Mouse (Mus musculus) 3T3-L1 (cell line): Measurements from ENCODE around the gene Nbdy.

Experiments
- DNase-seq: peaks from one replicate; pipeline ENCODE4 v3.0.0-alpha.2; 2015; ENCODE audit warnings: low read depth, low spot score

Nbdy gene

DNA sequence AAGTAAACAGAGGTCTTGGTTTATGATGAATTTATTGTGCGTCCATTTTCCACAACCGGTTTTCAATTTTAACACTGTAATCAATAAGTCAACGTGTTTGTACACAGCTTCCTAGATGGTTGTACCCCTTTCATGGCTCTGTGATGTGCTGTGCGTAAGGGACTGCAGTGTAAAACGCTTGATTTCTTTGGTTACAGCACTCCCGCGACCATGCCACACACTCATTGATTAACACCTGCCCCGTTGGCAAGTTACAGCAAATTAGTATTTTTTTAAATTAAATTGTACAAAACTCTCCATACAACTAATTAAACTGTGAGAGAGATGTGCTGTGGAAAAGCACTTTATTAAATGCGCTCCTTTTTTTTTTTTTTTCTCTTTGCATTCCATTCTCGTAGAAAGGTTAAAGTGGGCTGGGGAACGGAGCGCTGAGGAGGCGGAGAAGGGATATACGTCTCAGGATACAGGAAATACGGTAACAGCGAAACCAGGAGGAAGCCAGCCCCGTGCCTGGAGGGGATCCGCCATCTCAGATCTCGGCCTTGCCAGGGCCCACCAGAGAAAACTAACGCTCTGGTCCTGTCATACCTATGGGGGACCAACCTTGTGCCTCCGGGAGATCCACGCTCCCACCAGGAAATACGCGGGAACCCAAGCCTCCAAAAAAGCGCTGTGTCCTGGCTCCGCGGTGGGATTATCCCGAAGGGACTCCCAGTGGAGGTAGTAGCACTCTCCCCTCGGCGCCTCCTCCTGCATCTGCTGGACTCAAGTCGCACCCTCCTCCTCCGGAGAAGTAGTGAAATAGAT is at the start of gene Nbdy:
Gene Nbdy, plus strand, starts transcription at position 481 of the 807 bp plus-strand sequence.
- DNase-seq: peak; percentile 80

GRCm38 (mm10) chrX:153695782-153696395 is 27.5 kb upstream of the Nbdy start, which contains the start of gene Kctd12b:
TSS of gene Kctd12b (minus strand) at chrX:153696391.
- DNase-seq: peak; percentile 11

GRCm38 (mm10) chrX:153700463-153700862 is 22.9 kb upstream of the Nbdy start:
- no peak for DNase-seq

- DNase-seq: peak; percentile 48
Measured at GRCm38 (mm10) chrX:153707735-153708134, 15.7 kb upstream of the Nbdy start.

DNA sequence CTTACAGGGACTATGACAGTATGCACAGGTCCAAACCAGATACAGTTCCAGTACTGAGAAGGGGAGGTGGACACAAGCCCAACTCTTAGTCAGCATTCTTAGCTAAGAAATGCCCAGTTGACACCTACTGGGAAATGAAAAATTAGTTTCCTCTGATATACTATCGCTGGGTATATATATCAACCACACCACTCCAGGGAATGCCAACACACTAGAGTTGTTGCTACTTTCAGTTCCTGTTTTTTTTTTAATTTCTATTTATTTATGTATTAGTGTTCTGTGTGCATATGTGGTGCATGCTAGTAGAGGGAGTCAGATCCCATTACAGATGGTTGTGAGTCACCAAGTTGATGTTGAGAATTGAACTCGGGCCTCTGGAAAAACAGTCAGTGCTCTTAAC is 6.7 kb upstream of the Nbdy start:
- no peak for DNase-seq

DNA sequence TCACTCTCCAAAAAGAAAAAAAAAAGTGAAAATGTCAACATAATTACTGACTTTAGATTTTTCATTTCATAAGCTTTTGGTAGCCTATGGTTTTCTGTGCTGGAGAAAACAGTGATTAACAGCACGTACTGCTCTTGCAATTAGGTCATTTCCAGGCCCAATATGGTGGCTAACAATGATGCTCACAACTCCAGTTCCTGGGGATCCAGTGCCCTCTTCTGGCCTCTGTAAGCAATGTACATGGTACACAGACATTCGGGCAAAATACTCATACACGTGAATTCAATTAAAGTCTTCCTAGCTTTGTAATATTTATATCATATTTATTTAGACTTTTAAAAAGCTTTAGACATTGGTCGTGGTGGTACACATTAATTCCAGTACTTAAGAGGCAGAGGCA is 3.8 kb upstream of the Nbdy start:
- peak; percentile 76 for DNase-seq

DNA sequence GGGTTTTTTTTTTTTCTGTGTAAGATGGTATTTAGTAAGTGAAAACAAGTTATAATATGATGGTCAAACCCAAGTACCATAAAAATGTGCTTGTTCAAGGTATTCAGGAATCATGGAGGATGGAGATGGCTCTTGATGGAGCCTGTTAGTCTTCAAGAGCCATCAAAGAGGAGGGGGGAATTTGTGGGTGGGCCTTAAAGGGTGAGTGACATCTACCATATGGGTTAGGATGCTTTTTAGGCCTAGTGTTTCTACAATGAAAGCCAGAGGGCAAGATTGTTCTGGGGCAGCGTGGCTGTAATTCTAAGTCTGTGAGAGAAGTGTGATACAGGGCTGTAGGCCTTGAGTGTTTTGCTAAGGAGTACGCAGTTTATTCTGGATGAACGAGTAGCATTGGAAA is 1.0 kb downstream of the Nbdy start:
- DNase-seq: peak; percentile 73

- no peak for DNase-seq
Measured at GRCm38 (mm10) chrX:153735697-153736096, 12.3 kb downstream of the Nbdy start.

- no peak for DNase-seq
Measured at GRCm38 (mm10) chrX:153742493-153742892, 19.1 kb downstream of the Nbdy start.

DNA sequence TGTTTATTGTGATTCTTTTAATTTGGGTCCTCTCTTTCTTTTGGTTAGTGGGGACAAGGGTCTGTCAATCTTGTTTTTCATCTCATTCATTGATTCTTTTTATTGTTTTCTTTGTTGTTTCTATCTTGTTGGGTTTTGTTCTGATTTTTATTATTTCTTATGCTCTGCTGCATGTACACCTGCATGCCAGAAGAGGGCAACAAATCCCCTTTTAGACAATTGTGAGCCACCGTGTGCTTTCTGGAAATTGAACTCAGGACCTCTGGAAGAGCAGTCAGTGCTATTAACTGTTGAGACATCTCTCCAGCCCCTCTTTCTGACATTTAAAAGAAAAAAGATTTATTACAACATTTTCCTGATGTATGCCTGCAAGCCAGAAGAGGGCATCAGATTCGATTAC is 25.8 kb downstream of the Nbdy start:
- peak; percentile 20 for DNase-seq
